Mouse (Mus musculus): ENCODE results near the gene Timm9.

DNA sequence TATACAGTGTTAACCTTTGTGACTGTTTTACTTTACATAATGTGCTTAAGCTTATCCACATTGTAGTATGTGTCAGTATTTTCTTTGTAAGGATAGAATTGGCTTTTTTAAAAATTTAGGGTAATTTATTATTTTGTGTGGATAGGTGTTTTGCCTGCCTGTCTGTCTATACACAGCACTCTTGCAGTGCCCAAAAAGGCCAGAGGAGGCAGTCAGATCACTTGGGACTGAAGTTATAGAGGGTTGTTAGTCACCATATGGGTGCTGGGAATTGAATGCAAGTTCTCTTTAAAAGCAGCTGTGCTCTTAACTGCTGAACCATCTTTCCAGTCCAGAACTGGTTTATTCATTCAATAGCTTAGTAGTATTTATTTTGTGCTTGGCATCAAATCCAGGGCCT, 4.7 kb upstream of the Timm9 start:
- no peak for TF ChIP-seq MAFK (IDR thresholded peaks at IDR 0.05; ENCODE audit: insufficient read depth, low read depth, low read length)
- TF ChIP-seq ZNF384 (IDR thresholded peaks at IDR 0.05; ENCODE audit: low read depth, low read length) = no peak
